16 mouse cellular contexts compared by ENCODE assay signal in the genomic region with DNA sequence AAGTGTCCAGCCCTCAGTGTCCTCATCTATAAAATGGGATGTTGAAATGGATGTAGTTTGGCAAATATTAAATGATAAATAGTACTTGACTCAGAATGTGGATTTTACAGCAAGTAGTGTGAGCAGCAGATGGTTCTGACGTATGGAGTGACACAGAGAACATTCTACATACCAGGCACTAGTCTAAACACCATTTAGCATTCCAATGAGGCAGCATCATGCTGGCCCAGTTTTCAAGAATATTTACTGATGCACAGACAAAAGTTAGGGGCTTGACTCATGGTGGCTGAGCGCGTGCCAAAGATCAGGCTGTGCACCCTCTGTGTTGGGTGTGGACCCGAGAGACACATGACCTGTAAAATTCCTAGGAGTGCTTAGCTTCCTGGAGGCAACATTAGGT.
A peak's percentile ranks its signal among the peaks of the same experiment; 100 is the strongest.
DNase-seq lines count a peak whose midpoint lies in the region; ATAC-seq lines count a peak whose summit lies in the region.
"Had no signal": no experiment of that assay in that cellular context is flagged by ENCODE, and none has a peak within 500 bp of the region (broad histone marks: within the 10 kb centered on the region; RNA-seq: fewer than 3 reads in every experiment).

No protein-coding gene starts in this region.

- H3K27ac ChIP-seq in hindbrain, embryonic 14.5 days, result peak overlapping the region; percentile 73
- no peak overlapping the region for H3K27ac ChIP-seq in hindbrain, embryonic 12.5 days
- H3K27ac ChIP-seq in hindbrain, embryonic 16.5 days (ENCODE audit: low read depth, low read length), result peak overlapping the region; percentile 42; the same call in 1 of the 2 replicates
- H3K27ac ChIP-seq: heart, embryonic 15.5 days; intestine, embryonic 15.5 days; liver, embryonic 14.5 days; stomach, embryonic 15.5 days had no signal

- H3K36me3 ChIP-seq in hindbrain, embryonic 14.5 days (replicated peaks; ENCODE audit: control insufficient read depth, insufficient read depth), result no peaks in the 10 kb centered on the region
- H3K36me3 ChIP-seq in hindbrain, embryonic 12.5 days, result no peaks in the 10 kb centered on the region
- no peaks in the 10 kb centered on the region for H3K36me3 ChIP-seq in hindbrain, embryonic 16.5 days (ENCODE audit: control insufficient read depth, insufficient read depth, low read length)
- H3K36me3 ChIP-seq: heart, embryonic 15.5 days; intestine, embryonic 15.5 days; stomach, embryonic 15.5 days had no signal

- no peak for ATAC-seq in hindbrain, embryonic 14.5 days (ENCODE audit: low FRiP score)
- ATAC-seq in hindbrain, embryonic 12.5 days (ENCODE audit: low FRiP score), result no peak
- ATAC-seq in hindbrain, embryonic 16.5 days, result no peak
- ATAC-seq: CD4-positive, CD25-positive, alpha-beta regulatory T cell, adult 4 months; intestine, embryonic 15.5 days had no signal

- H3K9me3 ChIP-seq in hindbrain, embryonic 14.5 days (ENCODE audit: control insufficient read depth, low read length), result no peaks in the 10 kb centered on the region
- H3K9me3 ChIP-seq in hindbrain, embryonic 12.5 days (replicated peaks), result no peaks in the 10 kb centered on the region
- no peaks in the 10 kb centered on the region for H3K9me3 ChIP-seq in hindbrain, embryonic 16.5 days (ENCODE audit: control insufficient read depth, low read length)
- H3K9me3 ChIP-seq: intestine, embryonic 15.5 days; stomach, embryonic 15.5 days had no signal

- H3K9ac ChIP-seq in hindbrain, embryonic 14.5 days, result no peak overlapping the region
- H3K9ac ChIP-seq in hindbrain, embryonic 12.5 days, result no peak overlapping the region
- H3K9ac ChIP-seq in hindbrain, embryonic 16.5 days (ENCODE audit: low read depth, low read length), result no peak overlapping the region
- H3K9ac ChIP-seq: heart, embryonic 15.5 days; intestine, embryonic 15.5 days; liver, embryonic 14.5 days; stomach, embryonic 15.5 days had no signal

- H3K4me1 ChIP-seq in hindbrain, embryonic 14.5 days (replicated peaks; ENCODE audit: control insufficient read depth, insufficient read depth, low read length), result peaks cover 4% of the 10 kb centered on the region
- peaks cover 4% of the 10 kb centered on the region; the same call in 1 of the 2 replicates for H3K4me1 ChIP-seq in hindbrain, embryonic 12.5 days
- peaks cover 7% of the 10 kb centered on the region; the same call in 1 of the 2 replicates for H3K4me1 ChIP-seq in hindbrain, embryonic 16.5 days (ENCODE audit: control insufficient read depth, insufficient read depth, low read depth, low read length)
- H3K4me1 ChIP-seq: heart, embryonic 15.5 days; intestine, embryonic 15.5 days; stomach, embryonic 15.5 days had no signal

- H3K4me2 ChIP-seq in hindbrain, embryonic 14.5 days (replicated peaks), result no peak overlapping the region
- no peak overlapping the region for H3K4me2 ChIP-seq in hindbrain, embryonic 12.5 days (replicated peaks)
- H3K4me2 ChIP-seq in hindbrain, embryonic 16.5 days (ENCODE audit: low read length), result no peak overlapping the region
- H3K4me2 ChIP-seq: heart, embryonic 15.5 days; intestine, embryonic 15.5 days; stomach, embryonic 15.5 days had no signal

- WGBS in hindbrain, embryonic 14.5 days, result 78% methylated on average over 4 of the region's 4 CpGs
- 81% methylated on average over 4 of the region's 4 CpGs for WGBS in hindbrain, embryonic 12.5 days
- WGBS in hindbrain, embryonic 16.5 days, result 64% methylated on average over 4 of the region's 4 CpGs

- no peak overlapping the region for H3K4me3 ChIP-seq in hindbrain, embryonic 14.5 days (replicated peaks; ENCODE audit: low read length)
- H3K4me3 ChIP-seq in hindbrain, embryonic 12.5 days, result no peak overlapping the region
- H3K4me3 ChIP-seq in hindbrain, embryonic 16.5 days (ENCODE audit: low read length), result no peak overlapping the region
- H3K4me3 ChIP-seq: erythroblast, embryonic 14.5 days; heart, embryonic 15.5 days; intestine, embryonic 15.5 days; stomach, embryonic 15.5 days had no signal

- no peaks in the 10 kb centered on the region for H3K27me3 ChIP-seq in hindbrain, embryonic 14.5 days (ENCODE audit: control insufficient read depth, insufficient read depth, low read length)
- no peaks in the 10 kb centered on the region for H3K27me3 ChIP-seq in hindbrain, embryonic 12.5 days
- no peaks in the 10 kb centered on the region for H3K27me3 ChIP-seq in hindbrain, embryonic 16.5 days (replicated peaks; ENCODE audit: control insufficient read depth, insufficient read depth, low read length)
- H3K27me3 ChIP-seq: heart, embryonic 15.5 days; intestine, embryonic 15.5 days; stomach, embryonic 15.5 days had no signal

- DNase-seq in hindbrain, embryonic 14.5 days (ENCODE audit: low spot score), result no peak
- peak; percentile 25 for DNase-seq in right cerebral cortex, adult 18-20 months
- no peak for DNase-seq in right cerebral cortex, postnatal 4 days
- DNase-seq in brain, embryonic 18.5 days (ENCODE audit: low read depth, low spot score), result peak; percentile 54
- no peak for DNase-seq in thymus, adult 18-20 months
- DNase-seq in adrenal gland, postnatal 25 days, result no peak
- DNase-seq: gastrocnemius, postnatal 36 days; lung, postnatal 36 days had no signal

Comparison
In these comparisons a context has a peak if more than half of its experiments do, and no peak if none do; other contexts are left out.
1. DNase-seq: peak in right cerebral cortex, adult 18-20 months (single experiment) and brain, embryonic 18.5 days (single experiment); none in hindbrain, embryonic 14.5 days (single experiment), right cerebral cortex, postnatal 4 days (single experiment), thymus, adult 18-20 months (0 of 2) and adrenal gland, postnatal 25 days (single experiment).